7 mouse cellular contexts compared by ENCODE assay signal in the genomic region with DNA sequence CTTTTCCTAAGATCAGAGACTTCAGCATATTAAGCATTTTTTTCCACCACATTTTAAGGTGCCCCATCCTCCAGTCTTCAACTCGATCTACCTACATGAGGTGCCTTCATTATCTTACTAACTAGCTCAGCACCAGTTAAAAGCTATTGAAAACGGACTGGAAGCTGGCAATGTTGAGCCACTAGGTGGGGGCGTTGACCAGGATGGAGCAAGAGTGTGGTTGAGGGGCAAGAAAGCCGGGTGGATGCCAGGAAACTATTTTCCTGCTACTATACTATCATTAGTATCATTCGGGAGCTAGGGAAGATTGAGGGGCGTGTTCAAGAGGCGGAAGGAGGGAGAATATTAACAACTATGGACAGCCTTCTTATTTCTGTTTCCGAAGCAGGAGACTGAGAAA. TPM values are rescaled to one million over a fixed set of nuclear protein-coding genes. Genes with fewer than 3 reads are reported as not detected.
DNase-seq lines count a peak whose midpoint lies in the region; ATAC-seq and TF ChIP-seq lines count a peak whose summit lies in the region.

No protein-coding gene starts in this region.

- H3K27ac ChIP-seq in hindbrain, embryonic 14.5 days: no peak overlapping the region
- H3K27ac ChIP-seq in limb, embryonic 14.5 days (replicated peaks; ENCODE audit: low read depth, low read length): no peak overlapping the region

- no peak for TF ChIP-seq POLR2A in limb, embryonic 14.5 days (IDR thresholded peaks at IDR 0.05; ENCODE audit: borderline replicate concordance, extremely low read depth, insufficient read depth, insufficient read length)

- DNase-seq in thymus, postnatal 14 days: peak; percentile 6
- no peak for DNase-seq in thymus, postnatal 0 days (ENCODE audit: low spot score)
- DNase-seq in embryo, embryonic 9.5 days (ENCODE audit: extremely low spot score): peak; percentile 54
- DNase-seq in hindbrain, embryonic 14.5 days (ENCODE audit: low spot score): peak; percentile 60
- DNase-seq in limb, embryonic 14.5 days (ENCODE audit: low spot score): peak; percentile 48
- DNase-seq in right cerebral cortex, postnatal 4 days: peak; percentile 49
- DNase-seq in c-Kit-positive CD71-positive TER-119-positive erythroid progenitor cells, embryonic 14.5 days (ENCODE audit: low spot score): no peak

- H3K9me3 ChIP-seq in hindbrain, embryonic 14.5 days (ENCODE audit: control insufficient read depth, low read length): no peaks in the 10 kb centered on the region
- no peaks in the 10 kb centered on the region for H3K9me3 ChIP-seq in limb, embryonic 14.5 days (ENCODE audit: control insufficient read depth, low read length)

- 11% methylated on average over 8 of the region's 8 CpGs for WGBS in hindbrain, embryonic 14.5 days
- 9% methylated on average over 8 of the region's 8 CpGs for WGBS in limb, embryonic 14.5 days

- no peaks in the 10 kb centered on the region for H3K36me3 ChIP-seq in hindbrain, embryonic 14.5 days (replicated peaks; ENCODE audit: control insufficient read depth, insufficient read depth)
- no peaks in the 10 kb centered on the region for H3K36me3 ChIP-seq in limb, embryonic 14.5 days (ENCODE audit: control insufficient read depth, insufficient read depth, low read length)

- H3K4me2 ChIP-seq in hindbrain, embryonic 14.5 days (replicated peaks): peak overlapping the region; percentile 96
- H3K4me2 ChIP-seq in limb, embryonic 14.5 days (replicated peaks; ENCODE audit: low read depth, low read length, severe bottlenecking): peak overlapping the region; percentile 17; the same call in 1 of the 2 replicates

- H3K27me3 ChIP-seq in hindbrain, embryonic 14.5 days (ENCODE audit: control insufficient read depth, insufficient read depth, low read length): peaks cover 33% of the 10 kb centered on the region
- peaks cover 27% of the 10 kb centered on the region for H3K27me3 ChIP-seq in limb, embryonic 14.5 days (ENCODE audit: control insufficient read depth, insufficient read depth, low read length)

- peaks cover 5% of the 10 kb centered on the region; the same call in 1 of the 2 replicates for H3K4me1 ChIP-seq in hindbrain, embryonic 14.5 days (replicated peaks; ENCODE audit: control insufficient read depth, insufficient read depth, low read length)
- H3K4me1 ChIP-seq in limb, embryonic 14.5 days (ENCODE audit: control insufficient read depth, insufficient read depth, low read length): no peaks in the 10 kb centered on the region

- 0 out of 2 replicates have a peak overlapping the region, but pooled peaks have one; percentile 77 for H3K4me3 ChIP-seq in hindbrain, embryonic 14.5 days (replicated peaks; ENCODE audit: low read length)
- no peak overlapping the region for H3K4me3 ChIP-seq in limb, embryonic 14.5 days (replicated peaks; ENCODE audit: low read length)

- H3K9ac ChIP-seq in hindbrain, embryonic 14.5 days: no peak overlapping the region
- no peak overlapping the region for H3K9ac ChIP-seq in limb, embryonic 14.5 days (ENCODE audit: low read depth, low read length, severe bottlenecking)

- no peak for ATAC-seq in hindbrain, embryonic 14.5 days (ENCODE audit: low FRiP score)
- no peak for ATAC-seq in limb, embryonic 14.5 days (ENCODE audit: low FRiP score, low read depth)

RNA-seq across cellular contexts. Expression of a gene that starts 1.5 kb away (rescaled TPM):
- 0.07 and 0.08 TPM in 2 replicates for polyA plus RNA-seq in thymus, postnatal 0 days (2015; fragmentation: Nextera tagmentation; extraction: Ambion mirVana)
- 3.2 and 3.3 TPM in 2 replicates for polyA plus RNA-seq in hindbrain, embryonic 14.5 days (2014; fragmentation: Nextera tagmentation; extraction: Ambion mirVana)
- polyA plus RNA-seq in limb, embryonic 14.5 days (2012; rRNA removed): 2.5 and 3.7 TPM in 2 replicates
- polyA plus RNA-seq in limb, embryonic 14.5 days (2014; fragmentation: Nextera tagmentation; extraction: Ambion mirVana): 0.65 and 1.0 TPM in 2 replicates

Comparison
In these comparisons a context has a peak if more than half of its experiments do, and no peak if none do; other contexts are left out.
1. DNase-seq: peak in thymus, postnatal 14 days (single experiment), embryo, embryonic 9.5 days (single experiment), hindbrain, embryonic 14.5 days (single experiment), limb, embryonic 14.5 days (single experiment) and right cerebral cortex, postnatal 4 days (single experiment); none in thymus, postnatal 0 days (single experiment) and c-Kit-positive CD71-positive TER-119-positive erythroid progenitor cells, embryonic 14.5 days (single experiment).